Mouse (Mus musculus) brain, embryonic 14.5 days (tissue): ENCODE data around the gene Dcbld2. TPM values are rescaled to one million over a fixed set of nuclear protein-coding genes. Genes with fewer than 3 reads are reported as not detected.

Experiments
- DNase-seq: peaks from one replicate; pipeline ENCODE4 v3.0.0-alpha.2; 2011; ENCODE audit warnings: low read depth
- CTCF ChIP-seq: fragments of 200-500 bp; IDR thresholded peaks from 2 replicates; pipeline ENCODE4 v1.5.1; 2012; ENCODE audit warnings: inconsistent platforms, mild to moderate bottlenecking, moderate library complexity, borderline replicate concordance; ENCODE audit not compliant: insufficient read depth, insufficient read length; ENCODE audit errors: extremely low read depth
- POLR2A ChIP-seq: fragments of 200-500 bp; IDR thresholded peaks from 2 replicates; pipeline ENCODE4 v1.6.1; 2012; ENCODE audit warnings: mild to moderate bottlenecking, inconsistent platforms, borderline replicate concordance; ENCODE audit not compliant: poor library complexity, insufficient read depth, insufficient read length, severe bottlenecking; ENCODE audit errors: extremely low read depth
- polyA plus RNA-seq: library from polyadenylated mRNA; depleted of rRNA; stranded (reverse); fragments of >200 nt; gene quantifications from 2 replicates; pipeline ENCODE4 v1.2.3, GENCODE M21; 2012

The Dcbld2 gene
- polyA plus RNA-seq, 1 experiment = 31.6 TPM

DNA sequence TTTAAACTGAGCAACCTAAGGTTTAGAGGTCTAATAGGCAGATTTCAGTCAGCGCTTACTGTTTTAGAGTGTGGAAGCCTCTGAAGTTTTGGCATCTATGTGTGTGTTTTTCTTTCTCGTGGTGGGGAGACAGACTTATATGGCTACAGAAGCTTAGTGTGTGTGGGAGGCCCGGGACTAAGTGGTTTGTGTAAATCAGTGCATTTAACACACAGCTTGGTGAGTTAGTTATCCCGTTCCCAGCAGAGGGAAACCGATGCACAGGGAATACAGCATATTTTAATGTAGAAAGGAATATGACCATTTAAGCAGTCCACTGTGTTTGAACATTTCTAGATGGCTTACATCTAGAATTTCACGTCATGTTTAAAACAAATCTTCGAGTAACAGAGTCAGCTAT is 1.6 kb downstream of the Dcbld2 start:
- DNase-seq = no peak
- TF ChIP-seq CTCF (no peak), POLR2A (no peak)

DNA sequence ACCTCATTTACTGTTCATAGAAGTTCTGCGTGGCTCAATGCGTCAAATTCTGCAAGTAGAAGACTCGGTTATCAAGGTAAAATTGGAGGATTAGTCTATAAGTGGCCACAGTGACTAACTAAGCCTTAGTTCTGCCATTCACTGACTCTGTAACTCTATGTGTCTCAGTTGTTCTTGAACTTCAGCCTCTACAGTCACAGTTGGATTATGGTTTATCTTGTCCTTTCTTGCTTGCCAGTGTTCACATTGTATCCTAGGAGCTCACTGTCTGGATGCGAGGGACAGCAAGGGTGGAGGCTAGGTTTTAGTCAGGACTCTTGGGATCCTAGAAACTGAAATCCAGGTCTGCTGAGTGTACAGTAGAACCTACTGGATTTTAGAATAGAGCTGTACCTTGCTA is 6.6 kb downstream of the Dcbld2 start:
- TF ChIP-seq POLR2A (no peak), CTCF (no peak)
- DNase-seq = no peak

DNA sequence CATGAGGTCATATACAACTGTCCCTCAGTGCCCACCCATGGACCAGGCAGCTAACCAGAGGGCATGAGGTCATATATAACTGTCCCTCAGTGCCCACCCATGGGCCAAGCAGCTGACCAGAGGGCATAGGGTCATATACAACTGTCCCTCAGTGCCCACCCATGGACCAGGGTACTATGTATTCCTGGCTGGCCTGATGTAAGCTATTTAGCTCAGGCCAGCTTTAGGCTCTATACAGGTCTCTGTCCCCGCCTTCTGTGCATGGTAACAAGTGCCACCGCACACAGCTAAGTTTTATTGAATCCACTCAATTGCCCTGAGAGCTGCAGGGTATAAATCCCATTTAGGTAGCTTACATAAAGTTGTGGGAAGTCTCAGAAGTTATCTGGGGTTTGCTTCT is 7.3 kb downstream of the Dcbld2 start:
- no peak for DNase-seq
- TF ChIP-seq POLR2A (no peak), CTCF (no peak)

DNA sequence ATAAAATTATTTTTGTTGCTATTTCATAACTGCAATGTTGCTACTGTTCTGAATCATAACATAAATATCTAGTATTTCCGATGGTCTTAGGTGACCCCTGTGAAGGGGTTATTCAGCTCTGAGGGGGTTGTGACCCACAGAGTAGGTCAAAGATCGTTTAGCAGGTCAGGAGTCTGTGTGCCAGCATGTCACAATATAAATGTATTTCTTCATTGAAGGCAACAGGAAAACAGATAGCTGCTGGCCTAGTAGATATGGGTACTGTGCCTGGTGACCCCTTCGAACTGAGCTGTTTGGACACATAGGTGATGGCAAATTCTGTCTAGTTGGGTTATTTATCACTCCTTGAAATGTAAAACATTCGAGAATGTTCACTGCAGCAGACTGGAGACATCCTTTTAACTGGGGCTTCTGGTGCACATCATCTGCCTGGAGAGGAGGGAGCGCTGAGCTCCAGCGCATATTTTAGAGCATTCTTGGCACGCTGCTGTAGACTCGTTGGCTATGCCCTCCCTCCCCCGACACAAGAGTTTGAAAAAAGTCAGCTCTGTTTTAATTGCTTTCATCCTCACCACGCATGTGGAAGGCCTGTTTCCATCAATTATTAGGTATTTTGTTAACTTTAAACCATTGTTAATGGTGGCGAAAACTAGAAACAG is 13.6 kb downstream of the Dcbld2 start:
- DNase-seq = peak; percentile 65
- no peak for TF ChIP-seq CTCF
- no peak for TF ChIP-seq POLR2A

DNA sequence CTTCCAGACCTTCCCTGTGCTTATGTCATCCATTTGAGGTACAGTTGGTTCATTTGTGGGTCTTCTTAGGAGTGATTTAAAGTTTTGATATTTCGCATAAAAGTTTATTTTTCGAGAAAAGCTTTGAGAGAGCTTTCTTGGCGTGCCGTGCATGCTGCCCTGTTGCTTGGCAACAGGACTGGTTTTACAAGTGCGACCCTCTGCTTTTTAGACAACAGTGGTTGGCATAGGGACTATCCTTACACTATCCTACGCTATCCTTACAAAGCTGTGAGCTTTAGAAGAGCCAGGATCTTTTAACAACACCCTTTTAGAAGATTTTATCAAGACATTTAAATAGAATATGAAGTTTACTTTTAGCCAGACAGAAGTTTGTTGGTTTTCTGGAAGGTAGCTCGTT is 22.0 kb downstream of the Dcbld2 start:
- no peak for DNase-seq
- no peak for TF ChIP-seq POLR2A
- no peak for TF ChIP-seq CTCF

DNA sequence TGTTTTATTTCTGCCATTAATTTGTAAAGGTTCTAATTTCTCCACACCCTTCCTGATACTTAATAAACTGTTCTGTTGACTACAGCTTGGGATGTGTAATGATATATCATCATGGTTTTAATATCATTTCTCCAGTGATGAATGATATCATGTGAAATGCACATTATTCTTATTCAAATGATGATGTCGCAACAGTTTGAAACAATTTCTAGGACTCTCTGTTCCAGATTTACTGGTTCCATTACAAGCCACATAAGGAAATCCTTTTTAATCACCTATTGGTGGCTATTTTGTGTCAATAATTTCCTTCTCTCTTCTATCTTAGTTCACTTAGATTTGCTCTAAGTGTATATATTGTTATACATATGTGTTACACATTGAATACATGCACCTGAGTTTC is 24.1 kb downstream of the Dcbld2 start:
- no peak for DNase-seq
- no peak for TF ChIP-seq POLR2A

DNA sequence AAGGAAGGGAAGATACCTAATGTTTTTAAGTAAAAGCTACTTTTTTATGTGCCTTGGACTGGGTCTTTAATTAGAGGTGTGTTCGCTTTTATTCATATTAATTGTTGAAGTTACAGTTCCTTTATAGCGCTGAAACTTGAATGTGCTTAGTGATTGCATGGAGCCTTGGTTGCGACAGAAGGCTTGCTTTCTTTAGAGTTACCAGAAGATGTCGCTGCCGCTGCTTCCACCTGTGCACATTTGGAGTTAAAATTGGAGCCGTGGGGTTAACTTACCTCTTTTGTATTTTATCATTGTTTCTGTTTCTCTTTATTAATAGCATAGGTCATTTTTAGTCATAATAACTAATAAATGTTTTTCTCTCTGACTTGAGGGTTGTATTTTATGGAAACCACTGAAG is 36.5 kb downstream of the Dcbld2 start:
- DNase-seq = peak; percentile 23
- TF ChIP-seq POLR2A (no peak), CTCF (peak; percentile 38; the same call in 1 of the 2 replicates)

DNA sequence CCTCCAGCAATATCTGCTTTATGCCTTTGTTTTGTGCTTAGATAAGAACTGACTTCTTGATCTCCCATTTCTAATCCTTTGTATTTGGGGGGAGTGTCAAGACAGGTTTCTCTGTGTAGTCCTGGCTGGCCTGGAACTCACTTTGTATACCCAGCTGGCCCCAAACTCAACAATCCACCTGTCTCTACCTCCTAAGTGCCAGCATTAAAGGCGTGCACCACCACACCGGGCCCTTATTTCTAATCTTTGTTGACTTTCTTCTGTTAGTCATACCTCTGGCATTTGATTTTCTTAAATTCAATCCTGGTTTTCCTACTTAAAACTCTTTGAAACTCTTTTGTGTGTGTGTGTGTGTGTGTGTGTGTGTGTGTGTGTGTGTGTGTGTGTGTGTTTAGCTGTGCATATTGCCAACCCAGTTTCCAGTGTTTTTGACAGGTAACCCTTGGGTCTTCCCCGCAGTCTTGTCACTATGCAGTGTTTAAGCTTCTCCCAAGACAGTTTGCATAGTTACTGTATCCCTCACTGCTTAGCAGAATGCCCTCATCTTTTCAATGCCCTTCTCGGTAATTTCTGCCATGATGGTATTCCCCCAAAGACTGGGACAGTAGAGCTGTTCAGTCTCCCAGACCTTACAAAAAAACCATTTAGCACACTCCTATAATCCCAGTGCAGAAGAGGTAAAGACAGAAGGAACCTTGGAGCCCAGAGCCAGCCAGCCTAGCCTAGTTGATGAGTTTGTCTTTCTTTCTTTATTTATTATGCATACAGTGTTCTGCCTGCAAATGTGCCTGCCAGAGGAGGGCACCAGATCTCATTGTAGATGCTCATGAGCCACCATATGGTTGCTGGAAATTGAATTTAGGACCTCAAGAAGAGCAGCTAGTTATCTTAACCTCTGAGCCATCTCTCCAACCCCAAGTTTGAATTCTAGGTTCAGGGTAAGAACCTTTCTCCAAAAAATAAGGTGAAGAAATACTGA is 38.3 kb downstream of the Dcbld2 start:
- peak; percentile 33 for DNase-seq
- TF ChIP-seq POLR2A = no peak
- peak; percentile 3; the same call in 1 of the 2 replicates for TF ChIP-seq CTCF

DNA sequence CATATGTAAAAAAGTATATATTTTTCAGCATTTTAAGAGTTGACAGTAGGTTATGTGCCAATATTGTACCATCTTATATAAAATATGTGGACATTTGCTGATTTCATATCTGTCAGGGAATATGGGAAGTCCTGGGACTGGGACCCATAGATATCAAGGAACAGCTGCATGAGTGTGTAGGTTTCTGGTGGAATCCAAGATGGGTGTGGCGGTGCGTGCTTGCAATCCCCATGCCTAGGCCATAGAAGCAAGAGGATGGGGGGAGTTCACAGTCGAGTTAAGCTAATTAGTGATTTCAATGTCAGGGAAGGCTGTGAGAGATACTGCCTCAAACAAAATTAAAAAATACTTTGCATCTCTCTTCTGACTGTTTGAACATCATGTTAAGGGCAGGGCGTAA is 40.8 kb downstream of the Dcbld2 start:
- TF ChIP-seq POLR2A = no peak
- no peak for TF ChIP-seq CTCF

DNA sequence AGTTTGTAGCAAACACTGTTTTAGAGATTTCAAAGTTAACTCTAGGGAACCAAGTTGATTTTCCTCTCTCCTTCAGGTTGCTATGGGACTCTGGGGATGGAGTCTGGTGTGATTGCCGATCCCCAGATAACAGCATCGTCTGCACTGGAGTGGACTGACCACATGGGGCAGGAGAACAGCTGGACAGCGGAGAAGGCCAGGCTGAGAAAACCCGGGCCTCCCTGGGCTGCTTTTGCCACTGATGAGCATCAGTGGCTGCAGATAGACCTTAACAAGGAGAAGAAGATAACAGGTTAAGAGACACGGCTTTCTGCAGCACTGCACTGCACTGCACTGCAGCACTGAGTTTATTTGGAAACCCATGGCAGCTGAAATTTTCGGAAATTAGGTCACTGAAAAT is 42.4 kb downstream of the Dcbld2 start:
- TF ChIP-seq POLR2A = no peak
- no peak for TF ChIP-seq CTCF
- DNase-seq = no peak

More for the DNA sequence above, 40.8 kb downstream of the Dcbld2 start:
- DNase-seq = no peak

DNA sequence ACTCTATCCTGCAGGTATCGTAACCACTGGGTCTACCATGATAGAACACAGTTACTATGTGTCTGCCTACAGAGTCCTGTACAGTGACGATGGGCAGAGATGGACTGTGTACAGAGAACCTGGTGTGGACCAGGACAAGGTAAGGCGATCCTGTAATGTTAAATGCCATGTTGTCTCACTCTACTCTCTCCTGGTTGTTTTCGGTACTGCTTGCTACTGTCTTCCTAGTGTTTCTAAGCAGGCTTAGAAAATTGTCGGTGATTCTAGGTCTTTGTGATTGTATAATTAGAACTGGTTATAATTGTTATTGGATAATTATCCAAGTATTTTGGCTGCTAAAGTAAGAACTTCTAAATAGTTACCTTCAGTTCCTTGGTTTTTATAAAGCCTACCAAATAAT is 43.4 kb downstream of the Dcbld2 start:
- no peak for TF ChIP-seq POLR2A
- TF ChIP-seq CTCF = no peak

DNA sequence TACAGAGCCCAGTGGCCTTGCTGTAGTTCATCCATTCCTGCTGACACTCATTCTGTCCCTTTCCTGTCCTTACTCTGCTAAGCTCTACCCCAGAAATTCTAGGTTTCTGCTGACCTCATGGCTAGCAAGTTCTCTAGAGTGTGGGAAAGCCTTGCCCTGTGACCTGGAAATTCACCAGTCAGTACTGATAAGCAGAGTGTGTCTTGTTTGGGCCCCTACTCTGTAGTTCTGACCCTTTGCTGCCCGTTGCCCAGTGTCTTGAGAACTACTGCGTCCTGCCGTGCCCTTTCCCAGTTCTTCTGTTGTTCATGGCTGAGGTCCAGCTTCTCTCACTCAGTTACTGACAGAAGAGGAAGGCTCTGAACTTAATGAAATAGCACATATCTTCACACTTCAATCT is 44.9 kb downstream of the Dcbld2 start:
- TF ChIP-seq CTCF (no peak), POLR2A (no peak)
- no peak for DNase-seq

More for the DNA sequence above, 43.4 kb downstream of the Dcbld2 start:
- DNase-seq = no peak

DNA sequence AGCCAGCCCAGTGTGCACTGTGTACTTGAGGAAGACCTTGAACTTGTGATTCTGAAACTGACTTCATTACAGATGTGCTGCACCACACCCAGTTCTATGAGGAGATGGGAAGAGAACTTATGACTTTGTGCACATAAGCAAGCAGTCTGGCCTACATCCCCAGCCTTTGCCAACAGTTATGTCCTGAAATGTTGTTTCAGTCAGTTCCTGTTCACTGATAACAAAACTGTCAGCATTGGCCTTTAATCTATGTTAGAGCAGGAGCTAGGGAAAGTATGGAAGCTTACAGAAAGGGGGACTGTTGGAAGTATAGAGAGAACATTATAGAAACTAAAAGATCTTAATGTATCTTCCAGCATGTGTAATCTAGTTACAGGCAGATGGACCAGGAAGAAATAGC is 45.6 kb downstream of the Dcbld2 start:
- no peak for TF ChIP-seq POLR2A
- TF ChIP-seq CTCF = no peak
- no peak for DNase-seq
